Mouse (Mus musculus) E14TG2a.4 (cell line): Measurements from ENCODE around the gene Irgm1.

Source experiments
- CTCF ChIP-seq: conservative IDR thresholded peaks from 2 replicates; pipeline ENCODE4 v1.5.1; 2014; ENCODE audit warnings: low read length
- NANOG ChIP-seq: IDR thresholded peaks from 2 replicates; pipeline ENCODE4 v1.6.1; 2014; ENCODE audit warnings: borderline replicate concordance, low read length, mixed read lengths

DNA sequence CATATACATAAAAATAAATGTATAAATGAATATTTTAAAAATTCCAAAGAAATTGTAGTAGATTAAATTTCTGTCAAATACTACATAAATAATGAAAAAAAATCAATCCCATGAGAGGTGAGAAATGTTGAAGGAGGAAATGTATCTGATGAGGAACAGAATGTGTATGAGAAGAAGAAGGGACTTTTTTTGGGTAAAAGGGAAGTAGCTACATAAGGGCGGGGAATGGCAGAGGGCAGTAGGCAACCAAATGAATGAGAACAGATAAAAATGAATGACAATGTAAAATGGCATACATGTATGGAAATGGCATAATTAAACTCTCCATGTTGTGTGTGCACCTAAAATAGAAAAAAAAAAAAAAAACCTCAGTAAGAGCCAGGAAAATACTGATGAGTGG, 42.1 kb upstream of the Irgm1 start:
- no peak for TF ChIP-seq CTCF
- no peak for TF ChIP-seq NANOG
